Mouse (Mus musculus) midbrain, postnatal 0 days (tissue): ENCODE data around the gene Rapgef1. TPM values are rescaled to one million over a fixed set of nuclear protein-coding genes. Genes with fewer than 3 reads are reported as not detected.
A peak's percentile ranks its signal among the peaks of the same experiment; 100 is the strongest.

ENCODE experiments used
- ATAC-seq: fragments of 200-750 bp; cut with Nextera tagmentation; 2 replicates; pipeline ENCODE4 v1.8.0; 2017; ENCODE audit warnings: moderate number of reproducible peaks, mild to moderate bottlenecking, moderate TSS enrichment, moderate library complexity; ENCODE audit not compliant: low FRiP score
- DNase-seq: peaks from one replicate; pipeline ENCODE4 v3.0.0-alpha.2; 2015; ENCODE audit warnings: low spot score
- H3K27ac ChIP-seq: fragments of 300-500 bp; sonication (generic); 2 replicates; pipeline ENCODE4 v1.5.1; 2014; ENCODE audit warnings: low read depth, mild to moderate bottlenecking, low read length, mixed read lengths
- H3K27me3 ChIP-seq: fragments of 300-500 bp; sonication (generic); 2 replicates; pipeline ENCODE4 v1.6.1; 2014; ENCODE audit warnings: low read length, control low read depth, mixed read lengths; ENCODE audit not compliant: insufficient read depth
- H3K36me3 ChIP-seq: fragments of 300-500 bp; sonication (generic); 2 replicates; pipeline ENCODE4 v1.6.1; 2014; ENCODE audit warnings: low read length, control low read depth, mixed read lengths; ENCODE audit not compliant: insufficient read depth
- H3K4me1 ChIP-seq: fragments of 300-500 bp; sonication (generic); 2 replicates; pipeline ENCODE4 v1.6.1; 2014; ENCODE audit warnings: mild to moderate bottlenecking, control low read depth, antibody characterized with exemption, low read length, mixed read lengths; ENCODE audit not compliant: insufficient read depth
- H3K4me2 ChIP-seq: fragments of 300-500 bp; sonication (generic); 2 replicates; pipeline ENCODE4 v1.6.1; 2014; ENCODE audit warnings: low read depth, mild to moderate bottlenecking, low read length, mixed read lengths; ENCODE audit not compliant: poor library complexity, severe bottlenecking
- H3K4me3 ChIP-seq: fragments of 300-500 bp; sonication (generic); 2 replicates; pipeline ENCODE4 v1.5.1; 2014; ENCODE audit warnings: low read depth, mild to moderate bottlenecking, low read length, moderate library complexity
- H3K9ac ChIP-seq: fragments of 300-500 bp; sonication (generic); replicated peaks from 2 replicates; pipeline ENCODE4 v1.6.1; 2014; ENCODE audit warnings: mild to moderate bottlenecking, low read length, moderate library complexity, mixed read lengths; ENCODE audit not compliant: poor library complexity, severe bottlenecking
- H3K9me3 ChIP-seq: fragments of 300-500 bp; sonication (generic); 2 replicates; pipeline ENCODE4 v1.6.1; 2016; ENCODE audit warnings: low read length, control low read depth
- CTCF ChIP-seq: IDR thresholded peaks from 2 replicates; pipeline ENCODE4 v1.5.1; 2016; ENCODE audit warnings: antibody characterized with exemption, mild to moderate bottlenecking
- WGBS: fragments of 180-500 bp; shearing (Covaris S2); extraction: QIAGEN DNeasy Blood & Tissue Kit; methylation state at CpG from one replicate; pipeline ENCODE4 v1.1.7; 2014; 5-methylcytosine and 5-hydroxymethylcytosine counted together
- polyA plus RNA-seq: library from polyadenylated mRNA; unstranded; fragments of >200 nt; fragmentation: Nextera tagmentation; extraction: Ambion mirVana; gene quantifications from 2 replicates; pipeline ENCODE4 v1.2.1, GENCODE M21; 2015
- total RNA-seq: library from RNA; depleted of rRNA; stranded (reverse); fragments of >200 nt; gene quantifications from 2 replicates; pipeline ENCODE4 v1.2.3, GENCODE M21; 2014

Gene Rapgef1
- total and polyA plus RNA-seq, 2 experiments from 2014 or later: 16.2 to 109 TPM

- peaks cover 3% of the 10 kb centered on the region; the same call in 1 of the 2 replicates for H3K4me1 ChIP-seq
- DNase-seq: no peak
- no peaks in the 10 kb centered on the region for H3K9me3 ChIP-seq
- H3K4me3 ChIP-seq: no peak overlapping the region
- no peak overlapping the region for H3K4me2 ChIP-seq
- H3K27ac ChIP-seq: no peak overlapping the region
- TF ChIP-seq CTCF: no peak
- 21% methylated on average over 4 of the region's 4 CpGs for WGBS
- no peak for ATAC-seq
- H3K27me3 ChIP-seq: no peaks in the 10 kb centered on the region
- H3K9ac ChIP-seq: no peak overlapping the region
- H3K36me3 ChIP-seq: no peaks in the 10 kb centered on the region
Observed at GRCm38 (mm10) chr2:29663260-29663877, 43.8 kb downstream of the Rapgef1 start.

DNA sequence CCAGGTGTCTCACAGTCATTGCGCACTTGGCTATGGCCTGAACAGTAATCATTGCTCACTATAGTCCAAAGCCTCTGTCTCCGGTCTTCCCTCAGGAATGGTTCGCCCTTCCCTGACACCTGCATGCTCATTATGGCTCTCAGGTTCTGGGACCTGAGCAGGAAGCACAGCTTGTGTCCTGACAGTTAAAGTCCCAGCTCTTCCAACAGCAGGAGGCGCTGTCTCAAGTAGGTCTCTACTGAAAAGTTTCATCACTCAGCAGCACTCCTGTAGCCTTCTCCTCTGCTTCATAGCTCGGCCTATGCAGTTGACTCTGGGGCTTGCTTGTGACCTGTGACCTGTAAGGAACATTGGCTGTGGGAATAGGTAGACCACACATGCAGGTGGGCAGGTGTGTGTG, 45.9 kb downstream of the Rapgef1 start:
- H3K4me2 ChIP-seq: no peak overlapping the region
- H3K4me1 ChIP-seq: peaks cover 3% of the 10 kb centered on the region; the same call in 1 of the 2 replicates
- WGBS: 92% methylated on average over 5 of the region's 5 CpGs
- H3K4me3 ChIP-seq: no peak overlapping the region
- 0 out of 2 replicates have a peak, but pooled peaks have one; percentile 15 for TF ChIP-seq CTCF
- no peak overlapping the region for H3K27ac ChIP-seq
- no peak for DNase-seq
- no peak overlapping the region for H3K9ac ChIP-seq
- no peaks in the 10 kb centered on the region for H3K36me3 ChIP-seq
- ATAC-seq: no peak
- H3K27me3 ChIP-seq: no peaks in the 10 kb centered on the region
- no peaks in the 10 kb centered on the region for H3K9me3 ChIP-seq

DNA sequence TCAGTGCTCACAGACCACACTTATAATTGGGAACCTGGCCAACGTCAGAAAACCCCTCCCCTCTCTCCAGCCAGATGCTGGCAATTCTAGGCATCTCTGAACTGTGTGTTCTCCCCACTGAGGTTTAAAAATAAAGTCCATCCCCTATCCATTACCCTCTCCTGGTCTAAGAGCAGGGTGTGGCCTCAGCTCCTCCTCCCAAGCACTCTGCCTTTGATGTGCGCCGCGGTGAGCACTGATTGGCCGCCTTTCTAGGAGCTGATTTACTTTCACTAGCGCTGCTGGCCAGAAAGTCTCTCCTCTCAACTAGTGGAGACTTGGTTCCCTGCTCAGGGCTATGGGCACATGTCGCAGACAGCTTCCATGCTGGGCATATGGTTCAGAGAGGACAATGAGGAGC, 47.1 kb downstream of the Rapgef1 start:
- Histone ChIP-seq H3K4me1 (peaks cover 3% of the 10 kb centered on the region; the same call in 1 of the 2 replicates), H3K27ac (no peak overlapping the region), H3K9me3 (no peaks in the 10 kb centered on the region), H3K36me3 (no peaks in the 10 kb centered on the region), H3K4me2 (no peak overlapping the region), H3K4me3 (no peak overlapping the region), H3K27me3 (no peaks in the 10 kb centered on the region), H3K9ac (no peak overlapping the region)
- no peak for TF ChIP-seq CTCF
- no peak for ATAC-seq
- WGBS: 11% methylated on average over 7 of the region's 7 CpGs
- peak; percentile 37 for DNase-seq

- no peaks in the 10 kb centered on the region for H3K9me3 ChIP-seq
- H3K27ac ChIP-seq: no peak overlapping the region
- H3K36me3 ChIP-seq: no peaks in the 10 kb centered on the region
- WGBS: 84% methylated on average over 4 of the region's 4 CpGs
- DNase-seq: no peak
- H3K4me2 ChIP-seq: no peak overlapping the region
- TF ChIP-seq CTCF: no peak
- H3K4me1 ChIP-seq: peaks cover 3% of the 10 kb centered on the region; the same call in 1 of the 2 replicates
- ATAC-seq: no peak
- H3K27me3 ChIP-seq: no peaks in the 10 kb centered on the region
- no peak overlapping the region for H3K9ac ChIP-seq
- no peak overlapping the region for H3K4me3 ChIP-seq
Observed at GRCm38 (mm10) chr2:29667109-29667508, 47.6 kb downstream of the Rapgef1 start.

DNA sequence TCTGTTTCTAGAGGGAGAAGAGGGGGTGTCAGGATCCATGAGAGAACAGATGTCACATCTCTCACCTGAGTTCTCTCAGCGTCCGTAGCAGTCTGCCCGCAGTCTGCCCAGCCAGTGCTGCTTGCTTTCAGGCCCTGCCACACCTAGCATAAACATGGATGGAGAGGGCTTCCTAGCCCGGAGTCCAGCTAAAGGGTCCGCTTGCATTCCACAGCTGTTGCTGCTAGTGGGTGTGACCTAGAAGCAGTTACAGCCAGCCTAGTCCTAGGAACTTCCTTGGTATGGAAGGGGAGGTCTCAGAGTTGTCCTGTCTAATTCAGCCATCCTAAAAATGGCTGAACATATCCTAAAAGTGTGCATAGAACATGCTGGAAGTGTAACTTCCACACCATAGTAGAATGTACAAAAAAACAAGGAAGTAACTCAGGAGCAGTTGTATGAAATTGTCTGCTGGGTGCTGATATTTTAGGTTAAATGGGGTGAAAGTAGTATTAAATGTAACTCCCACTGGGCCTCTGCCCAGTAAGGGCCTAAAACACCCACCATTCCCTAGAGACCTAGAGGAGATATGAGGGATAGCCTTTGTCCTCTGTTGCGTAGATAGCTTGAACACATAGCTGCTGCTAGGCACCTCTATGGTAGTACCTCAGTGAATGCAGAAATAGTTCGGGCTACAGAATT, 48.6 kb downstream of the Rapgef1 start:
- no peaks in the 10 kb centered on the region for H3K27me3 ChIP-seq
- 92% methylated on average over 7 of the region's 7 CpGs for WGBS
- no peak overlapping the region for H3K27ac ChIP-seq
- H3K4me1 ChIP-seq: peaks cover 3% of the 10 kb centered on the region; the same call in 1 of the 2 replicates
- no peak overlapping the region for H3K4me2 ChIP-seq
- TF ChIP-seq CTCF: no peak
- H3K4me3 ChIP-seq: no peak overlapping the region
- H3K9ac ChIP-seq: no peak overlapping the region
- H3K36me3 ChIP-seq: no peaks in the 10 kb centered on the region
- DNase-seq: no peak
- no peaks in the 10 kb centered on the region for H3K9me3 ChIP-seq
- ATAC-seq: no peak

GRCm38 (mm10) chr2:29668963-29669362, 49.4 kb downstream of the Rapgef1 start:
- no peaks in the 10 kb centered on the region for H3K36me3 ChIP-seq
- H3K4me2 ChIP-seq: no peak overlapping the region
- ATAC-seq (no peak), DNase-seq (no peak)
- no peak overlapping the region for H3K9ac ChIP-seq
- H3K27ac ChIP-seq: no peak overlapping the region
- H3K4me3 ChIP-seq: no peak overlapping the region
- WGBS: 83% methylated on average over 4 of the region's 4 CpGs
- H3K27me3 ChIP-seq: no peaks in the 10 kb centered on the region
- no peak for TF ChIP-seq CTCF
- peaks cover 3% of the 10 kb centered on the region; the same call in 1 of the 2 replicates for H3K4me1 ChIP-seq
- no peaks in the 10 kb centered on the region for H3K9me3 ChIP-seq
